Mouse (Mus musculus): ENCODE data around the gene Ddx60.

- TF ChIP-seq CTCF (IDR thresholded peaks at IDR 0.05; ENCODE audit: low read depth) (no peak), EP300 (IDR thresholded peaks at IDR 0.05; ENCODE audit: low read depth) (no peak)
Observed at GRCm38 (mm10) chr8:61919145-61919788, 8.6 kb upstream of the Ddx60 start.

Measured in liver, embryonic 14.5 days (tissue).